Mouse (Mus musculus) embryonic facial prominence, embryonic 12.5 days (tissue): ENCODE measurements around the gene Hspa1b. TPM values are rescaled to one million over a fixed set of nuclear protein-coding genes. Genes with fewer than 3 reads are reported as not detected.
"Not testable (repeated sequence)": the region's sequence is repeated elsewhere in the genome, so short reads cannot be mapped to it uniquely, and the experiment has no call there.

Experiments used
- ATAC-seq: fragments of 200-750 bp; cut with Nextera tagmentation; 2 replicates; pipeline ENCODE4 v1.8.0; 2017; ENCODE audit not compliant: insufficient number of reproducible peaks, insufficient read depth, low FRiP score, low TSS enrichment
- H3K27ac ChIP-seq: fragments of 300-500 bp; sonication (generic); 2 replicates; pipeline ENCODE4 v1.5.1; 2016; ENCODE audit warnings: mild to moderate bottlenecking
- H3K27me3 ChIP-seq: fragments of 300-500 bp; sonication (generic); 2 replicates; pipeline ENCODE4 v1.6.1; 2016; ENCODE audit warnings: mild to moderate bottlenecking, moderate library complexity
- H3K36me3 ChIP-seq: fragments of 300-500 bp; sonication (generic); 2 replicates; pipeline ENCODE4 v1.6.1; 2016; ENCODE audit warnings: mild to moderate bottlenecking
- H3K4me1 ChIP-seq: fragments of 300-500 bp; sonication (generic); 2 replicates; pipeline ENCODE4 v1.6.1; 2016
- H3K4me2 ChIP-seq: fragments of 300-500 bp; sonication (generic); replicated peaks from 2 replicates; pipeline ENCODE4 v1.6.1; 2016; ENCODE audit warnings: mild to moderate bottlenecking, moderate library complexity
- H3K4me3 ChIP-seq: fragments of 300-500 bp; sonication (generic); 2 replicates; pipeline ENCODE4 v1.5.1; 2016; ENCODE audit warnings: mild to moderate bottlenecking
- H3K9ac ChIP-seq: fragments of 300-500 bp; sonication (generic); 2 replicates; pipeline ENCODE4 v1.6.1; 2016; ENCODE audit warnings: mild to moderate bottlenecking, moderate library complexity
- H3K9me3 ChIP-seq: fragments of 300-500 bp; sonication (generic); 2 replicates; pipeline ENCODE4 v1.6.1; 2016; ENCODE audit warnings: mild to moderate bottlenecking, moderate library complexity
- WGBS: fragments of 180-500 bp; shearing (Covaris S2); methylation state at CpG from one replicate; pipeline ENCODE4 v1.1.7; 2016; 5-methylcytosine and 5-hydroxymethylcytosine counted together
- polyA plus RNA-seq: library from polyadenylated mRNA; unstranded; fragments of >200 nt; fragmentation: Nextera tagmentation; extraction: Ambion mirVana; gene quantifications from 2 replicates; pipeline ENCODE4 v1.2.1, GENCODE M21; 2016

The Hspa1b gene
- polyA plus RNA-seq, 1 experiment from 2014 or later: 0.36 TPM

GRCm38 (mm10) chr17:34979631-34980030 is 20.6 kb upstream of the Hspa1b start:
- peaks cover 9% of the 10 kb centered on the region for H3K4me1 ChIP-seq
- H3K36me3 ChIP-seq: no peaks in the 10 kb centered on the region
- H3K4me3 ChIP-seq: no peak overlapping the region
- H3K27ac ChIP-seq: no peak overlapping the region
- WGBS: 86% methylated on average over 4 of the region's 4 CpGs
- H3K9ac ChIP-seq: peak overlapping the region; percentile 7; the same call in 1 of the 2 replicates
- ATAC-seq: no peak
- H3K9me3 ChIP-seq: no peaks in the 10 kb centered on the region
- no peak overlapping the region for H3K4me2 ChIP-seq
- no peaks in the 10 kb centered on the region for H3K27me3 ChIP-seq

GRCm38 (mm10) chr17:34978239-34978638 is 19.2 kb upstream of the Hspa1b start:
- no peaks in the 10 kb centered on the region for H3K36me3 ChIP-seq
- H3K9me3 ChIP-seq: no peaks in the 10 kb centered on the region
- H3K4me3 ChIP-seq: no peak overlapping the region
- H3K27me3 ChIP-seq: no peaks in the 10 kb centered on the region
- H3K9ac ChIP-seq: no peak overlapping the region
- no peak overlapping the region for H3K4me2 ChIP-seq
- H3K4me1 ChIP-seq: peaks cover 9% of the 10 kb centered on the region
- no peak overlapping the region for H3K27ac ChIP-seq
- ATAC-seq: no peak
- 89% methylated on average over 27 of the region's 27 CpGs for WGBS

- Histone ChIP-seq H3K9ac (no peak overlapping the region), H3K4me1 (0 out of 2 replicates have a peak, but pooled peaks cover 3% of the 10 kb centered on the region), H3K4me2 (no peak overlapping the region), H3K36me3 (no peaks in the 10 kb centered on the region), H3K4me3 (no peak overlapping the region), H3K27ac (no peak overlapping the region), H3K27me3 (no peaks in the 10 kb centered on the region), H3K9me3 (no peaks in the 10 kb centered on the region)
- ATAC-seq: no peak
- 94% methylated on average over 20 of the region's 20 CpGs for WGBS
Observed at GRCm38 (mm10) chr17:34977000-34977399, 18.0 kb upstream of the Hspa1b start.

GRCm38 (mm10) chr17:34975581-34976492 is 16.8 kb upstream of the Hspa1b start:
- ATAC-seq: no peak
- no peak overlapping the region for H3K4me2 ChIP-seq

GRCm38 (mm10) chr17:34972069-34972749 is 13.2 kb upstream of the Hspa1b start, which contains the start of the genes Hspa1a and Hspa1l:
Hspa1a (minus strand) TSS chr17:34972156.
Hspa1l (plus strand) TSS chr17:34972703.
- Histone ChIP-seq H3K4me3 (peak within 1 kb of the TSS; percentile 35), H3K27me3 (peaks cover 26% of the 10 kb centered on the region), H3K27ac (0 out of 2 replicates have a peak within 1 kb of the TSS, but pooled peaks have one; percentile 2), H3K4me2 (peak within 1 kb of the TSS; percentile 65), H3K9ac (peak within 1 kb of the TSS; percentile 28; the same call in 1 of the 2 replicates)
- H3K9me3 ChIP-seq, H3K36me3 ChIP-seq, H3K4me1 ChIP-seq: not testable (repeated sequence)
- peak; percentile 79 for ATAC-seq
- under 1% methylated on average over 29 of the region's 33 CpGs for WGBS

More at GRCm38 (mm10) chr17:34975581-34976492, 16.8 kb upstream of the Hspa1b start:
- H3K4me1 ChIP-seq: 0 out of 2 replicates have a peak, but pooled peaks cover under 1% of the 10 kb centered on the region
- H3K27ac ChIP-seq: no peak overlapping the region
- WGBS: 76% methylated on average over 3 of the region's 3 CpGs
- no peaks in the 10 kb centered on the region for H3K36me3 ChIP-seq
- no peaks in the 10 kb centered on the region for H3K27me3 ChIP-seq
- H3K4me3 ChIP-seq: no peak overlapping the region
- H3K9me3 ChIP-seq: no peaks in the 10 kb centered on the region
- H3K9ac ChIP-seq: no peak overlapping the region

- peaks cover 26% of the 10 kb centered on the region for H3K27me3 ChIP-seq
- H3K9me3 ChIP-seq, H3K27ac ChIP-seq, H3K4me1 ChIP-seq, H3K36me3 ChIP-seq, ATAC-seq, H3K9ac ChIP-seq: not testable (repeated sequence)
- peak overlapping the region; percentile 65 for H3K4me2 ChIP-seq
- H3K4me3 ChIP-seq: peak overlapping the region; percentile 35
- WGBS: 4% methylated on average over 34 of the region's 43 CpGs
Observed at GRCm38 (mm10) chr17:34971694-34972068, 12.6 kb upstream of the Hspa1b start.

GRCm38 (mm10) chr17:34970850-34971249 is 11.8 kb upstream of the Hspa1b start:
- not testable (repeated sequence) for H3K36me3 ChIP-seq, H3K4me3 ChIP-seq
- 31% methylated on average over 25 of the region's 37 CpGs for WGBS

GRCm38 (mm10) chr17:34969822-34970221 is 10.8 kb upstream of the Hspa1b start, which contains the start of gene Gm20481:
Gm20481 (plus strand) TSS chr17:34969912.
- not testable (repeated sequence) for H3K4me1 ChIP-seq, H3K27ac ChIP-seq, H3K9me3 ChIP-seq, H3K36me3 ChIP-seq, H3K4me3 ChIP-seq, H3K9ac ChIP-seq, H3K4me2 ChIP-seq, ATAC-seq
- 61% methylated on average over 8 of the region's 11 CpGs for WGBS
- H3K27me3 ChIP-seq: peaks cover 26% of the 10 kb centered on the region

More at GRCm38 (mm10) chr17:34970850-34971249, 11.8 kb upstream of the Hspa1b start:
- H3K4me2 ChIP-seq, H3K4me1 ChIP-seq, H3K27ac ChIP-seq, ATAC-seq, H3K9me3 ChIP-seq, H3K9ac ChIP-seq: not testable (repeated sequence)
- peaks cover 26% of the 10 kb centered on the region for H3K27me3 ChIP-seq

- no peaks in the 10 kb centered on the region for H3K4me1 ChIP-seq
- H3K4me3 ChIP-seq: no peak overlapping the region
- H3K27ac ChIP-seq: no peak overlapping the region
- H3K36me3 ChIP-seq: no peaks in the 10 kb centered on the region
- ATAC-seq: no peak
- peaks cover 26% of the 10 kb centered on the region for H3K27me3 ChIP-seq
- no peak overlapping the region for H3K9ac ChIP-seq
- H3K4me2 ChIP-seq: no peak overlapping the region
- H3K9me3 ChIP-seq: no peaks in the 10 kb centered on the region
- WGBS: 75% methylated on average over 5 of the region's 5 CpGs
Observed at GRCm38 (mm10) chr17:34965627-34966026, 6.6 kb upstream of the Hspa1b start.

GRCm38 (mm10) chr17:34964640-34965049 is 5.6 kb upstream of the Hspa1b start:
- no peak overlapping the region for H3K4me3 ChIP-seq
- H3K9ac ChIP-seq: peak overlapping the region; percentile 36
- H3K9me3 ChIP-seq: no peaks in the 10 kb centered on the region
- H3K27me3 ChIP-seq: peaks cover 23% of the 10 kb centered on the region
- H3K4me1 ChIP-seq: 0 out of 2 replicates have a peak, but pooled peaks cover 5% of the 10 kb centered on the region
- H3K4me2 ChIP-seq: no peak overlapping the region
- H3K27ac ChIP-seq: no peak overlapping the region
- no peaks in the 10 kb centered on the region for H3K36me3 ChIP-seq
- WGBS: 13% methylated on average over 1 of the region's 1 CpGs
- ATAC-seq: no peak

GRCm38 (mm10) chr17:34962841-34963240 is 3.8 kb upstream of the Hspa1b start:
- Histone ChIP-seq H3K36me3 (no peaks in the 10 kb centered on the region), H3K9me3 (no peaks in the 10 kb centered on the region), H3K27me3 (peaks cover 5% of the 10 kb centered on the region), H3K4me1 (0 out of 2 replicates have a peak, but pooled peaks cover 5% of the 10 kb centered on the region), H3K9ac (no peak overlapping the region), H3K4me3 (no peak overlapping the region), H3K27ac (no peak overlapping the region), H3K4me2 (no peak overlapping the region)
- 61% methylated on average over 1 of the region's 1 CpGs for WGBS
- ATAC-seq: no peak
